Mouse (Mus musculus) intestine, postnatal 0 days (tissue): ENCODE measurements around the gene Itprid1. TPM values are rescaled to one million over a fixed set of nuclear protein-coding genes. Genes with fewer than 3 reads are reported as not detected.

Source experiments
- ATAC-seq: fragments of 200-750 bp; cut with Nextera tagmentation; 2 replicates; pipeline ENCODE4 v1.8.0; 2017; ENCODE audit warnings: mild to moderate bottlenecking, moderate TSS enrichment, moderate library complexity
- H3K27ac ChIP-seq: fragments of 300-500 bp; sonication (generic); 2 replicates; pipeline ENCODE4 v1.5.1; 2014; ENCODE audit warnings: mild to moderate bottlenecking, low read depth, low read length, moderate library complexity
- H3K27me3 ChIP-seq: fragments of 300-500 bp; sonication (generic); replicated peaks from 2 replicates; pipeline ENCODE4 v1.6.1; 2014; ENCODE audit warnings: low read length, mixed read lengths; ENCODE audit not compliant: control insufficient read depth, insufficient read depth
- H3K36me3 ChIP-seq: fragments of 300-500 bp; sonication (generic); 2 replicates; pipeline ENCODE4 v1.6.1; 2014; ENCODE audit warnings: mild to moderate bottlenecking, moderate library complexity; ENCODE audit not compliant: control insufficient read depth, insufficient read depth
- H3K4me1 ChIP-seq: fragments of 300-500 bp; sonication (generic); replicated peaks from 2 replicates; pipeline ENCODE4 v1.6.1; 2014; ENCODE audit warnings: antibody characterized with exemption, low read length, mixed read lengths; ENCODE audit not compliant: control insufficient read depth, insufficient read depth
- H3K4me2 ChIP-seq: fragments of 300-500 bp; sonication (generic); replicated peaks from 2 replicates; pipeline ENCODE4 v1.6.1; 2014; ENCODE audit warnings: low read depth, mild to moderate bottlenecking, moderate library complexity
- H3K4me3 ChIP-seq: fragments of 300-500 bp; sonication (generic); 2 replicates; pipeline ENCODE4 v1.5.1; 2014; ENCODE audit warnings: low read depth, low read length
- H3K9ac ChIP-seq: fragments of 300-500 bp; sonication (generic); 2 replicates; pipeline ENCODE4 v1.6.1; 2014; ENCODE audit warnings: mild to moderate bottlenecking, low read depth, low read length
- H3K9me3 ChIP-seq: fragments of 300-500 bp; sonication (generic); 2 replicates; pipeline ENCODE4 v1.6.1; 2016; ENCODE audit warnings: mixed run types; ENCODE audit not compliant: control insufficient read depth
- CTCF ChIP-seq: sonication (generic); IDR thresholded peaks from 2 replicates; pipeline ENCODE4 v1.5.1; 2016; ENCODE audit warnings: low read depth, mild to moderate bottlenecking, control low read depth, antibody characterized with exemption, moderate library complexity
- WGBS: fragments of 180-500 bp; shearing (Covaris S2); extraction: QIAGEN DNeasy Blood & Tissue Kit; methylation state at CpG from one replicate; pipeline ENCODE4 v1.1.7; 2014; 5-methylcytosine and 5-hydroxymethylcytosine counted together
- polyA plus RNA-seq: library from polyadenylated mRNA; unstranded; fragments of >200 nt; fragmentation: Nextera tagmentation; extraction: Ambion mirVana; gene quantifications from 2 replicates; pipeline ENCODE4 v1.2.1, GENCODE M21; 2015

Itprid1 gene
- polyA plus RNA-seq, 1 experiment from 2014 or later = not detected

DNA sequence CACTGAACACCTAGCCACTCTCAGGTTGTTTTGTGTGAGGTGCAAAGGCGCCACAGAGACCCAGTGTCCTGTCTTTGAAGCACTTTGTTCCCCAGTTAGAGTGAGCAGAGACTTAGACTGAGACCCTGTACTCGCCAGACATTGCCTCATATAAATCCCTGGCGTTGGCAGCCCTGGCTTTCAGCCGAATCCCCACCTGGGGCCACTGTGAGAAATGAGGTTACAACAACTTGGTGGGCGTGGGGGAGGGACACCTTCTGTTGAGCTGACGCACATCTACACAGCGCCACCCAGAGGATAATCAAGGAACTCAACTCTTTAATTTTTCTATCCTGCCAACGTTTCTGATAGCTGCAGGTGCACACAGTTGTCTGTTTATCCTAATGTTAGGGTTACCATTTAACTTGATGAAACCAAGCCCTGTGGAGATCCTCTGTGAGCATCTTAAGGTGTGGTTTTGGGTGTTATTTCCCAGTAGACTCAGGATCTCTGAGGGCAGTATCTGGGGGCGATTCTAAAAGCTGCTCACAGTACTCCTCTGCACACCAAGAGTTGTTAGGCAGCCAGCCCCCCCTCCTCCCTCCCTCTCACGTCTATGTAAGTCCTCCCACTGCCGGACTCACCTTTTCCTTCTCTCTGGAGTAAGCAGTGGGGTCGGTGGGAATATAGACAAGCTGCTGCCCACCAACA, 32.6 kb upstream of the Itprid1 start:
- ATAC-seq = no peak
- no peaks in the 10 kb centered on the region for H3K27me3 ChIP-seq
- H3K4me1 ChIP-seq = no peaks in the 10 kb centered on the region
- 24% methylated on average over 12 of the region's 12 CpGs for WGBS
- H3K9me3 ChIP-seq = no peaks in the 10 kb centered on the region
- peak; percentile 60 for TF ChIP-seq CTCF
- H3K4me3 ChIP-seq = no peak overlapping the region
- no peak overlapping the region for H3K9ac ChIP-seq
- H3K4me2 ChIP-seq = no peak overlapping the region
- H3K36me3 ChIP-seq = no peaks in the 10 kb centered on the region
- H3K27ac ChIP-seq = no peak overlapping the region

DNA sequence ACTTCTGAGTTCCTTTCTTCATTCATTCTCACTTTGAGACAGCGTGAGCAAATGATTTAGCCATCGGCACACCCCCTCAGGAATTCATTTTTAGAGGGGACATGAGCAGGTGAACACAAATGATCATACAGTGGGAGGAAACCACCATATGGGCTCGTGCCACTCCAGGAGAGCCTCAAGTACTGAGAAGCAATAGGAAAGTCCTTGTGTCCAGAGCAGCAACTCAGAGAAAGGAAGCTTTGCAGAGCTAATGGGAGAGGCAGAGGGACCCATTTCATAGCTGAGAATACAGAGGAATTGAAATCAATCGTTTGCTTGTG, 32.1 kb upstream of the Itprid1 start:
- no peak overlapping the region for H3K27ac ChIP-seq
- ATAC-seq = no peak
- no peak overlapping the region for H3K4me3 ChIP-seq
- no peaks in the 10 kb centered on the region for H3K36me3 ChIP-seq
- 81% methylated on average over 4 of the region's 4 CpGs for WGBS
- no peak overlapping the region for H3K4me2 ChIP-seq
- H3K4me1 ChIP-seq = no peaks in the 10 kb centered on the region
- no peak overlapping the region for H3K9ac ChIP-seq
- H3K27me3 ChIP-seq = no peaks in the 10 kb centered on the region
- H3K9me3 ChIP-seq = no peaks in the 10 kb centered on the region
- TF ChIP-seq CTCF = no peak

DNA sequence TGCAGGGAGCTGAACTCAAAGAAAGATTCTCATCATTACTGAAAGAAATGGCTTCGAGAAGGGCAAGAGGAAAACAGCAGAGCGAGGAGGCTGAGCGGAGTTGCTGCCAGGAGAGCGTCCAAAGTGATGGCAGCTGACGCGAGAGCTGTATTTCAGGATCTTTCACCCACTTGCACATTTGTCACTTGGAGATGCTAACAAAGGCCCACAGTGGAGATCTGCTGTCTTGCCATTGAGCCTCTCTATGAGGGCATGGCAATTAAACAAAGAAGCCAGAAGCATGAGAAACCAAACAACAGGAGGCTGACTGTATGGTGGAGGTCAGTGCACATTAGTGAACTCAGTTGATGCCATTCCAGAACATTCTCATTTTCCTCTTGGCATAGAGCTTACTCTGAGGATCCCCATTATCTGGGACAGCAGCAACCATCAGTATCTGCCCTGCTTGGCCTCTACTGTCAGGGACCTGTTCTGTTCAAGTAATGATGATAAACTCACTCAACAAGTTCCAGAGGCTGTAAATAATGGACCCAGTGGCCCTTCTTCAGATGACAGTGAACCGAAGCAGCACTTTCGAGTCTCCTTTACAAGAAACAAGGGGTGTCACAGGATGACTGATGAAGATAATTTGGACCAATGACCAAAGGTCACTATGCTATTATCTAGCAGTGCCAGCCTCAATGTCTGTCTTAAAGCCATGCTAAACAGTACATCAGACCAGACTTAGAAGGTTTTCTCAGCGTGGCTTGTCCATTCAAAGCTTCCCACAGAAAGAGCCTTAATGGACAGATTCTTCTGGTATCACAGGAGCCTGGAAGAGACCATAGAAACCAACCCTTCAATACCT, 31.2 kb upstream of the Itprid1 start:
- WGBS = 74% methylated on average over 9 of the region's 9 CpGs
- TF ChIP-seq CTCF = no peak
- ATAC-seq = no peak
- Histone ChIP-seq H3K4me2 (no peak overlapping the region), H3K27me3 (no peaks in the 10 kb centered on the region), H3K4me1 (no peaks in the 10 kb centered on the region), H3K27ac (no peak overlapping the region), H3K9ac (no peak overlapping the region), H3K4me3 (no peak overlapping the region), H3K9me3 (no peaks in the 10 kb centered on the region), H3K36me3 (no peaks in the 10 kb centered on the region)

DNA sequence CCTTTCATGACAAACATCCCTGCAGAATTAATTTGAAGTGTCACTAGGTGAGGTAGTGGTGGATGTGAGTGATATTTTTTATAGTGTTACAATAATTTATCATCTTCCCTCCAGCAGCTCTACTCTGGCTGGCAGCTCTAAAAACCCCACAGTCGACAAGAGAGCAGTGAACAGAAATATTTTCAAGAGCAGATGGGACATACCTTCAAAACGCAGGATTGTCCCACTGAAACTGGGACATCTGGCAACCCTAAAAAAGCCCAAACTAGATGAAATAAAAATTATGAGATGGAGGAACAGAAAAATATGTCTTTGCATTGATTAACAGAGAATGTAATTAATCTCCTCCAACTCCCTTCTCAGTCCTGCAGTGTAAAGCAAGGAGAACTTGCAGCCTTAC, 30.2 kb upstream of the Itprid1 start:
- no peak overlapping the region for H3K27ac ChIP-seq
- H3K27me3 ChIP-seq = no peaks in the 10 kb centered on the region
- 74% methylated on average over 2 of the region's 2 CpGs for WGBS
- no peaks in the 10 kb centered on the region for H3K9me3 ChIP-seq
- H3K9ac ChIP-seq = no peak overlapping the region
- H3K4me3 ChIP-seq = no peak overlapping the region
- TF ChIP-seq CTCF = no peak
- H3K4me1 ChIP-seq = no peaks in the 10 kb centered on the region
- no peak overlapping the region for H3K4me2 ChIP-seq
- no peak for ATAC-seq
- H3K36me3 ChIP-seq = no peaks in the 10 kb centered on the region

DNA sequence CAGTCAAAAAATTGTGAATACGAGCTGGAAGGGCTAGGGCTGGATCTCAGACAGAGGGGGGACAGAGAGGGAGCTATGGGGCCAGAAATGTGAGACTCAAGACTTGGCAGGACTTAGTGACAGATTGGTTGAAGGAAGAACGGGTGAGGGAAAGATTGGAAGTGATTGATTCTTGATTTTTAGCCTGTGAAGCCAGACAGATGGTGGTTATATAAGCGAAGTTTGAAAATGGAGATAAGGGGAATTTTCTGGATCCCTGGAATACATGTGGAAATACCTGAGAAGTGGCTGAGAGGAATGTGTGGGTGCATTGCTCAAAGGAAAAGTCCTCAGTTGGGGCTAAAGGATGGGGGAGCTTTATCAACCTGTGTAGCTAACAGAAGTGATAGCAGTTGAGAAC, 28.0 kb upstream of the Itprid1 start:
- no peak for TF ChIP-seq CTCF
- H3K4me2 ChIP-seq = no peak overlapping the region
- no peaks in the 10 kb centered on the region for H3K36me3 ChIP-seq
- no peak overlapping the region for H3K4me3 ChIP-seq
- H3K27me3 ChIP-seq = no peaks in the 10 kb centered on the region
- WGBS = 73% methylated on average over 3 of the region's 3 CpGs
- H3K9ac ChIP-seq = no peak overlapping the region
- no peaks in the 10 kb centered on the region for H3K9me3 ChIP-seq
- H3K27ac ChIP-seq = no peak overlapping the region
- ATAC-seq = no peak
- H3K4me1 ChIP-seq = no peaks in the 10 kb centered on the region

DNA sequence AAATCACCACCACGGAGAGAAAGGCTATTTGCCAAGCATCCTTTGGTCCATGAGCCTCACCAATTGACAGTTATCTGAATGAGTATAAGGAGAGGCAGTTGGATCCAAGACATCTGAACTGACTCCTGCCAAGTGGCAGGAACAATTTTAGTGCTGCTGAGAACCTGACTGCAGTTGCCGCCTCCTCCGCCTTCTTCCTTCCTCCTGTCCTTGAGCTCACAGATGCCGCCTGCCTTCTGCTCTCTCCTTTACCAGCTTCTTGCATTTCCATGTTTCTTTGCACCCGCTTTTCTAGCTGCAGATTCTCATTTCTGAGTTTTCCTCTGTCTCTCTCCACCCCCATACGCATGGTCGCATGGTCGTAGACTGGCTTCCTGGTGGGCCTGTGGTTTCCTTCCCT, 25.5 kb upstream of the Itprid1 start:
- ATAC-seq = no peak
- Histone ChIP-seq H3K4me1 (no peaks in the 10 kb centered on the region), H3K27me3 (no peaks in the 10 kb centered on the region), H3K27ac (no peak overlapping the region), H3K9ac (no peak overlapping the region), H3K36me3 (no peaks in the 10 kb centered on the region), H3K4me3 (no peak overlapping the region), H3K9me3 (no peaks in the 10 kb centered on the region), H3K4me2 (no peak overlapping the region)
- 77% methylated on average over 8 of the region's 8 CpGs for WGBS
- TF ChIP-seq CTCF = no peak
